Mouse (Mus musculus) heart, adult 2 months (tissue): ENCODE data around the gene Bmp2k.

ENCODE experiments used
- CTCF ChIP-seq: fragments of 200-600 bp; IDR thresholded peaks from 2 replicates; pipeline ENCODE4 v1.8.1; 2022; ENCODE audit warnings: antibody characterized with exemption, mild to moderate bottlenecking, moderate library complexity
- POLR2A ChIP-seq: fragments of 200-500 bp; IDR thresholded peaks from 2 replicates; pipeline ENCODE4 v1.6.1; 2011; ENCODE audit warnings: mild to moderate bottlenecking, low read depth, low read length, control low read depth; ENCODE audit not compliant: insufficient read depth

- TF ChIP-seq CTCF (peak; percentile 40), POLR2A (peak; percentile 67; the same call in 1 of the 2 replicates)
These were observed at the start of gene Bmp2k for GRCm38 (mm10) chr5:96997310-96997801.
